Mouse (Mus musculus) myocyte (in vitro differentiated cells): ENCODE measurements around the gene Nynrin. TPM values are rescaled to one million over a fixed set of nuclear protein-coding genes. Genes with fewer than 3 reads are reported as not detected.
A peak's percentile ranks its signal among the peaks of the same experiment; 100 is the strongest.

Source experiments
- H3K27me3 ChIP-seq: one replicate; pipeline ENCODE4 v1.6.1; 2011; ENCODE audit not compliant: control insufficient read depth, insufficient read depth, insufficient read length
- H3K36me3 ChIP-seq: one replicate; pipeline ENCODE4 v1.6.1; 2011; ENCODE audit not compliant: control insufficient read depth, insufficient read depth
- H3K4me2 ChIP-seq: one replicate; pipeline ENCODE4 v1.6.1; 2011; ENCODE audit warnings: low read depth, control low read depth
- H3K4me3 ChIP-seq: one replicate; pipeline ENCODE4 v1.5.1; 2011; ENCODE audit warnings: mild to moderate bottlenecking, control low read depth, moderate library complexity
- H3K79me2 ChIP-seq: one replicate; pipeline ENCODE4 v1.6.1; 2011; ENCODE audit not compliant: control insufficient read depth, insufficient read depth
- H3ac ChIP-seq: one replicate; pipeline ENCODE4 v1.6.1; 2011; ENCODE audit not compliant: control insufficient read depth, insufficient read length
- CEBPB ChIP-seq: IDR thresholded peaks from 2 replicates; pipeline ENCODE4 v1.6.1; 2011; ENCODE audit warnings: mild to moderate bottlenecking, moderate library complexity; ENCODE audit not compliant: poor library complexity, insufficient read depth, severe bottlenecking
- E2F4 ChIP-seq: IDR thresholded peaks from one replicate; pipeline ENCODE4 v1.6.1; 2011; ENCODE audit warnings: mild to moderate bottlenecking, control low read depth, moderate library complexity; ENCODE audit not compliant: insufficient read depth
- MAX ChIP-seq: IDR thresholded peaks from one replicate; pipeline ENCODE4 v1.6.1; 2011; ENCODE audit warnings: low read depth, mild to moderate bottlenecking, control low read depth
- MYOD1 ChIP-seq, 3 experiments: IDR thresholded peaks; one replicate each; pipeline ENCODE4 v1.6.1; 2011; ENCODE audit warnings: control low read depth in 2 of 3, low read depth in 2 of 3, mild to moderate bottlenecking in 2 of 3, moderate library complexity in 1 of 3; ENCODE audit not compliant: insufficient read length in 2 of 3, control insufficient read depth in 1 of 3
- MYOG ChIP-seq, 3 experiments: IDR thresholded peaks; one replicate each; pipeline ENCODE4 v1.6.1; 2011; ENCODE audit warnings: control low read depth in 2 of 3, low read depth in 2 of 3, mild to moderate bottlenecking in 2 of 3; ENCODE audit not compliant: insufficient read length in 2 of 3, control insufficient read depth in 1 of 3, insufficient read depth in 1 of 3
- POLR2A ChIP-seq: IDR thresholded peaks from one replicate; pipeline ENCODE4 v1.6.1; 2011; ENCODE audit warnings: low read depth, mild to moderate bottlenecking, control low read depth, moderate library complexity; ENCODE audit not compliant: insufficient read length
- POLR2AphosphoS2 ChIP-seq: IDR thresholded peaks from one replicate; pipeline ENCODE4 v1.6.1; 2011; ENCODE audit warnings: low read depth, control low read depth; ENCODE audit not compliant: insufficient read length
- REST ChIP-seq: IDR thresholded peaks from one replicate; pipeline ENCODE4 v1.6.1; 2011; ENCODE audit warnings: mild to moderate bottlenecking, control low read depth, moderate library complexity; ENCODE audit not compliant: insufficient read depth, insufficient read length
- SRF ChIP-seq: IDR thresholded peaks from one replicate; pipeline ENCODE4 v1.6.1; 2011; ENCODE audit warnings: low read depth; ENCODE audit not compliant: control insufficient read depth, insufficient read length
- TCF12 ChIP-seq: IDR thresholded peaks from one replicate; pipeline ENCODE4 v1.6.1; 2011; ENCODE audit warnings: mild to moderate bottlenecking, control low read depth; ENCODE audit not compliant: poor library complexity, insufficient read depth, severe bottlenecking
- TCF3 ChIP-seq: IDR thresholded peaks from one replicate; pipeline ENCODE4 v1.6.1; 2011; ENCODE audit warnings: low read depth, control low read depth; ENCODE audit not compliant: insufficient read length
- USF1 ChIP-seq: IDR thresholded peaks from one replicate; pipeline ENCODE4 v1.6.1; 2011; ENCODE audit warnings: low read depth, mild to moderate bottlenecking, control low read depth, moderate library complexity
- polyA plus RNA-seq: library from polyadenylated mRNA; unstranded; fragments of >200 nt; fragmentation: generic; extraction: Trizol; gene quantifications from one replicate; pipeline ENCODE4 v1.2.1, GENCODE M21; 2012; ENCODE audit warnings: missing spikeins

The Nynrin gene
- polyA plus RNA-seq, result 0.12 TPM

GRCm38 (mm10) chr14:55853621-55854285 is at the start of gene Nynrin:
Nynrin (plus strand) TSS chr14:55854010.
- H3K27me3 ChIP-seq, result peaks cover 22% of the 10 kb centered on the region
- H3K36me3 ChIP-seq, result no peaks in the 10 kb centered on the region
- H3ac ChIP-seq, result no peak within 1 kb of the TSS

GRCm38 (mm10) chr14:55814885-55815284 is 38.9 kb upstream of the Nynrin start:
- Histone ChIP-seq H3ac (no peak overlapping the region), H3K79me2 (no peaks in the 10 kb centered on the region), H3K4me2 (no peak overlapping the region), H3K4me3 (no peak overlapping the region), H3K27me3 (no peaks in the 10 kb centered on the region), H3K36me3 (no peaks in the 10 kb centered on the region)
- TF ChIP-seq USF1 (no peak), POLR2AphosphoS2 (no peak), MYOG (IDR thresholded peaks at IDR 0.05; ENCODE audit: control insufficient read depth in 1 of 3, insufficient read depth in 1 of 3, insufficient read length in 2 of 3, low read depth in 2 of 3) (no peak), TCF3 (no peak), MYOD1 (IDR thresholded peaks at IDR 0.05; ENCODE audit: control insufficient read depth in 1 of 3, insufficient read length in 2 of 3, low read depth in 2 of 3) (no peak), POLR2A (no peak), TCF12 (no peak), REST (no peak), CEBPB (no peak), MAX (no peak)

More at GRCm38 (mm10) chr14:55853621-55854285, at the start of gene Nynrin:
- no peak for TF ChIP-seq MYOD1 (IDR thresholded peaks at IDR 0.05; ENCODE audit: control insufficient read depth in 1 of 3, insufficient read length in 2 of 3, low read depth in 2 of 3)
- no peak for TF ChIP-seq MYOG (IDR thresholded peaks at IDR 0.05; ENCODE audit: control insufficient read depth in 1 of 3, insufficient read depth in 1 of 3, insufficient read length in 2 of 3, low read depth in 2 of 3)
- no peak for TF ChIP-seq MAX
- TF ChIP-seq POLR2A, result no peak
- TF ChIP-seq SRF, result no peak
- TF ChIP-seq USF1, result no peak
- TF ChIP-seq E2F4, result no peak
- no peak for TF ChIP-seq POLR2AphosphoS2
- TF ChIP-seq TCF3, result no peak
- peak within 1 kb of the TSS; percentile 30 for H3K4me2 ChIP-seq
- no peak within 1 kb of the TSS for H3K4me3 ChIP-seq
- H3K79me2 ChIP-seq, result no peaks in the 10 kb centered on the region

GRCm38 (mm10) chr14:55815310-55815751 is 38.5 kb upstream of the Nynrin start:
- H3K27me3 ChIP-seq, result no peaks in the 10 kb centered on the region
- no peak overlapping the region for H3ac ChIP-seq
- TF ChIP-seq MYOD1 (IDR thresholded peaks at IDR 0.05; ENCODE audit: control insufficient read depth in 1 of 3, insufficient read length in 2 of 3, low read depth in 2 of 3), result no peak
- no peak for TF ChIP-seq MAX
- no peak for TF ChIP-seq REST
- no peak for TF ChIP-seq USF1
- TF ChIP-seq TCF12, result no peak
- no peak for TF ChIP-seq E2F4
- TF ChIP-seq CEBPB, result no peak
- no peak for TF ChIP-seq POLR2A
- TF ChIP-seq SRF, result no peak
- no peak for TF ChIP-seq TCF3
- no peak for TF ChIP-seq POLR2AphosphoS2
- no peak for TF ChIP-seq MYOG (IDR thresholded peaks at IDR 0.05; ENCODE audit: control insufficient read depth in 1 of 3, insufficient read depth in 1 of 3, insufficient read length in 2 of 3, low read depth in 2 of 3)
- H3K4me3 ChIP-seq, result no peak overlapping the region
- no peak overlapping the region for H3K4me2 ChIP-seq
- no peaks in the 10 kb centered on the region for H3K36me3 ChIP-seq
- H3K79me2 ChIP-seq, result no peaks in the 10 kb centered on the region

DNA sequence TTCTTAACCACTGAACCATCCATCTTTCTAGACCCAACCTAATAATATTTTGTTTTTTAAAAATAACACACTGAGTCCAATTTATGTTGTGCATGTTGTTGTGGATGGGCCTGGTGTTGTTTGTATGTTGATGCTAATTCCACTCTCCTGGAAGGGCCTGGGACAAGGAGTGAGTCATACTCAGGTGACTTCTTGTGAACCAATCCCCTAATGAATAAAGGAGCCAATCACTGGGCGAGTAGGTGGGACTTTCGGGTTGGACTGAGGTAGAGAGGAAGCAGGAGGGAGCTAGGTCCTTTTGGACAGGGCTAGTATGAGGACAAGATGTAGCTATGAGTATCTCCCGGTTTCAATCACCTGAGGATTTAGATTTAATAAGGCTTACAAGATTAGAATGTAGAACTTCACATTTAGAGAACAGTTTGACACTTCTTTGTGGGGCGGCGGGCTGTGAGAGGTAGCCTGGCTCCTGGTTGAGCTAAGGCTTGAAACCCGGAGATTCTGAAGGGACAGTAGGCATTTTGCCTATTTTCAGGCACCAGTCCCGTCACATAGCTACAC is 33.9 kb upstream of the Nynrin start:
- Histone ChIP-seq H3K4me3 (no peak overlapping the region), H3K79me2 (no peaks in the 10 kb centered on the region), H3ac (no peak overlapping the region), H3K36me3 (no peaks in the 10 kb centered on the region), H3K27me3 (no peaks in the 10 kb centered on the region), H3K4me2 (no peak overlapping the region)
- TF ChIP-seq POLR2AphosphoS2, result no peak
- no peak for TF ChIP-seq E2F4
- no peak for TF ChIP-seq SRF
- no peak for TF ChIP-seq MAX
- no peak for TF ChIP-seq POLR2A
- TF ChIP-seq CEBPB, result no peak
- no peak for TF ChIP-seq USF1
- no peak for TF ChIP-seq REST
- TF ChIP-seq MYOG (IDR thresholded peaks at IDR 0.05; ENCODE audit: control insufficient read depth in 1 of 3, insufficient read depth in 1 of 3, insufficient read length in 2 of 3, low read depth in 2 of 3), result no peak
- no peak for TF ChIP-seq MYOD1 (IDR thresholded peaks at IDR 0.05; ENCODE audit: control insufficient read depth in 1 of 3, insufficient read length in 2 of 3, low read depth in 2 of 3)
- TF ChIP-seq TCF12, result no peak
- no peak for TF ChIP-seq TCF3

DNA sequence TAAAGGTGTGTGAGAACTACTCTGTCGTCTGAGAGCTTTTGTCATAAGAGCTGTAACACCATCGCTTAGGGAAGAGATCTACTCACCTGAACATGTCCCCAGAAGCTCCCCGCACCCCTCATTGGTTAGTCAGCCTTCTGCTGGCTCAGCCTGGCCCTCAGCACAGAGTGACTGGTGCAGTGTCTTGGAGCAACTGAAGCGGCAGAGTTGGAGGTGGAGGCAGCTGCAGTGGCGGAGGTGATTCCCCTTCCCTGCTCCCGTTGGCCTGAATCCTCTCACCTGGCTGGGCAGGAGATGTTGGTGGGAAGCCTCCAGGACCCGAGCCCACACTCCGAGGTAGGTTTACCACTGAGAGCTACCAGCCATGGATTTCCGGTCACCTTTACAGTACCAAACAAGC is 33.2 kb upstream of the Nynrin start:
- H3K27me3 ChIP-seq, result no peaks in the 10 kb centered on the region
- H3K4me3 ChIP-seq, result no peak overlapping the region
- no peaks in the 10 kb centered on the region for H3K79me2 ChIP-seq
- no peak for TF ChIP-seq MYOG (IDR thresholded peaks at IDR 0.05; ENCODE audit: control insufficient read depth in 1 of 3, insufficient read depth in 1 of 3, insufficient read length in 2 of 3, low read depth in 2 of 3)
- no peak for TF ChIP-seq POLR2A
- TF ChIP-seq E2F4, result no peak
- H3ac ChIP-seq, result no peak overlapping the region
- no peak overlapping the region for H3K4me2 ChIP-seq
- no peaks in the 10 kb centered on the region for H3K36me3 ChIP-seq
